ENCODE assay signal across 10 mouse cellular contexts in the genomic region with DNA sequence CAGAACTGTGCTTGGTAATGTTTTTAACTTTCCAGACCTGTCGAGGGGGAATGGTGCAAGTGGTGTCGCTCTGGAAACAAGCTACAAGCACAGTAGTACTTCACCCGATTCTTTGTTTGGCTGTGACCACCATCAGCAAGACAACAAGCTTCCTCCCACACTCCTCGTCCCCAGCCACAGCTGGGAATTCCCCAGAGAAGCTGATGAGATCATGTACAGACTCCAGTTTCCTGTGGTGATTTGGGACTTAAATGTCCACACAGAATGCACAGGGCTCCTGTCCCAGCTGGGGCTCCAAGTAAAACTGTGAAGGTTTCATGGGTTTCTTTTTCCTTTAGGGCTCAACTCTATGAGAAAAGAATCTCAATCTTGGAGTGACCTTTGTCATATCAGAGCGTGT. TPM values are rescaled to one million over a fixed set of nuclear protein-coding genes. Genes with fewer than 3 reads are reported as not detected.
DNase-seq lines count a peak whose midpoint lies in the region; ATAC-seq and TF ChIP-seq lines count a peak whose summit lies in the region.
"Had no signal": no experiment of that assay in that cellular context is flagged by ENCODE, and none has a peak within 500 bp of the region (broad histone marks: within the 10 kb centered on the region; RNA-seq: fewer than 3 reads in every experiment).

No protein-coding gene starts in this region.

- H3K4me3 ChIP-seq in lung, adult 2 months (replicated peaks; ENCODE audit: extremely low read depth, low read depth, low read length), result no peak overlapping the region
- H3K4me3 ChIP-seq in heart, embryonic 14.5 days (ENCODE audit: control insufficient read depth in 1 of 2, insufficient read depth in 1 of 2, low read depth in 1 of 2, low read length in 2 of 2), result no peak overlapping the region
- H3K4me3 ChIP-seq in left cerebral cortex, adult 2 months, result no peak overlapping the region
- no peak overlapping the region for H3K4me3 ChIP-seq in forebrain, embryonic 10.5 days
- no peak overlapping the region for H3K4me3 ChIP-seq in forebrain, embryonic 13.5 days

- peaks cover 8% of the 10 kb centered on the region for H3K4me1 ChIP-seq in lung, adult 2 months (ENCODE audit: control insufficient read depth, insufficient read depth, low read length)
- H3K4me1 ChIP-seq in heart, embryonic 14.5 days (ENCODE audit: control insufficient read depth in 2 of 2, insufficient read depth in 2 of 2, low read length in 2 of 2), result peaks cover 3 to 4% of the 10 kb centered on the region in 2 experiments; a peak in 2 of 4 replicates
- H3K4me1 ChIP-seq in forebrain, embryonic 10.5 days, result peaks cover 9% of the 10 kb centered on the region
- 0 out of 2 replicates have a peak, but pooled peaks cover 5% of the 10 kb centered on the region for H3K4me1 ChIP-seq in forebrain, embryonic 13.5 days

- H3K36me3 ChIP-seq in heart, embryonic 14.5 days (ENCODE audit: control insufficient read depth, insufficient read depth, low read length), result no peaks in the 10 kb centered on the region
- H3K36me3 ChIP-seq in forebrain, embryonic 10.5 days (replicated peaks), result no peaks in the 10 kb centered on the region
- no peaks in the 10 kb centered on the region for H3K36me3 ChIP-seq in forebrain, embryonic 13.5 days (ENCODE audit: poor library complexity, severe bottlenecking)
- H3K36me3 ChIP-seq: G1E had no signal

- TF ChIP-seq CTCF in lung, adult 2 months (IDR thresholded peaks at IDR 0.05; ENCODE audit: insufficient read depth, low read length), result no peak
- TF ChIP-seq CTCF in left cerebral cortex, adult 2 months (IDR thresholded peaks at IDR 0.05), result no peak

- no peak overlapping the region for H3K4me2 ChIP-seq in heart, embryonic 14.5 days (ENCODE audit: low read length)
- no peak overlapping the region for H3K4me2 ChIP-seq in forebrain, embryonic 13.5 days

- no peak for ATAC-seq in heart, embryonic 14.5 days (ENCODE audit: insufficient number of reproducible peaks, insufficient read depth, low FRiP score, low read depth)
- ATAC-seq in forebrain, embryonic 13.5 days, result no peak

- no peak for TF ChIP-seq POLR2A in lung, adult 2 months (IDR thresholded peaks at IDR 0.05; ENCODE audit: borderline replicate concordance, extremely low read depth, low read depth, low read length)

- H3K9ac ChIP-seq in heart, embryonic 14.5 days (ENCODE audit: low read length), result no peak overlapping the region
- no peak overlapping the region for H3K9ac ChIP-seq in forebrain, embryonic 13.5 days
- H3K9ac ChIP-seq: liver, embryonic 14.5 days had no signal

- no peaks in the 10 kb centered on the region for H3K9me3 ChIP-seq in heart, embryonic 14.5 days (ENCODE audit: control insufficient read depth, low read length)
- H3K9me3 ChIP-seq in forebrain, embryonic 10.5 days, result no peaks in the 10 kb centered on the region
- no peaks in the 10 kb centered on the region for H3K9me3 ChIP-seq in forebrain, embryonic 13.5 days (replicated peaks)

- no peaks in the 10 kb centered on the region for H3K27me3 ChIP-seq in heart, embryonic 14.5 days (ENCODE audit: control insufficient read depth, insufficient read depth, low read length)
- H3K27me3 ChIP-seq in forebrain, embryonic 10.5 days (ENCODE audit: poor library complexity, severe bottlenecking), result no peaks in the 10 kb centered on the region
- no peaks in the 10 kb centered on the region for H3K27me3 ChIP-seq in forebrain, embryonic 13.5 days

- 30% methylated on average over 5 of the region's 5 CpGs for WGBS in lung, adult 2 months
- WGBS in heart, embryonic 14.5 days, result 45% methylated on average over 5 of the region's 5 CpGs
- WGBS in forebrain, embryonic 10.5 days, result 80% methylated on average over 5 of the region's 5 CpGs
- WGBS in forebrain, embryonic 13.5 days, result 73% methylated on average over 5 of the region's 5 CpGs

- intact Hi-C loops in left cerebral cortex, adult 2 months (cut with DNase I), result no loop called here

- DNase-seq in lung, adult 18-20 months, result peak; percentile 14 to 31
- no peak for DNase-seq in lung, adult 2 months
- DNase-seq in kidney, postnatal 14 days, result peak; percentile 62
- no peak for DNase-seq in left cerebral cortex, adult 2 months (ENCODE audit: extremely low spot score in 1 of 2, low spot score in 2 of 2)
- DNase-seq in forebrain, embryonic 10.5 days (ENCODE audit: extremely low spot score, low spot score), result no peak
- DNase-seq in ovary, postnatal 10 days (ENCODE audit: low spot score), result no peak

- peak overlapping the region; percentile 45 to 46; a peak in 3 of 4 replicates for H3K27ac ChIP-seq in heart, embryonic 14.5 days (replicated peaks in 1 of 2; ENCODE audit: control insufficient read depth in 1 of 2, insufficient read depth in 1 of 2, low read depth in 2 of 2, low read length in 2 of 2)
- H3K27ac ChIP-seq in left cerebral cortex, adult 2 months, result no peak overlapping the region
- no peak overlapping the region for H3K27ac ChIP-seq in forebrain, embryonic 10.5 days
- no peak overlapping the region for H3K27ac ChIP-seq in forebrain, embryonic 13.5 days
- H3K27ac ChIP-seq: liver, embryonic 14.5 days had no signal

RNA-seq across cellular contexts. Expression of gene Sh3bp4, which starts 28.9 kb away (rescaled TPM):
- 33.9 and 40.2 TPM in 2 replicates for polyA plus RNA-seq in lung, adult 2 months (2012; rRNA removed)
- 17.2 and 19.2 TPM in 2 replicates for polyA plus RNA-seq in heart, embryonic 14.5 days (2014; fragmentation: Nextera tagmentation; extraction: Ambion mirVana)
- total RNA-seq in left cerebral cortex, adult 2 months (2021), result 10 to 100 TPM; 15.6 to 19.5 TPM
- polyA plus RNA-seq in forebrain, embryonic 10.5 days (2016; fragmentation: Nextera tagmentation; extraction: Ambion mirVana), result 27.7 and 28.7 TPM in 2 replicates
- 16.1 and 18.4 TPM in 2 replicates for polyA plus RNA-seq in forebrain, embryonic 13.5 days (2015; fragmentation: Nextera tagmentation; extraction: Ambion mirVana)
- total RNA-seq: G1E had no signal
- polyA plus RNA-seq: G1E had no signal

Comparison
In these comparisons a context has a peak if more than half of its experiments do, and no peak if none do; other contexts are left out.
1. DNase-seq: peak in lung, adult 18-20 months (2 of 2) and kidney, postnatal 14 days (single experiment); none in lung, adult 2 months (single experiment), left cerebral cortex, adult 2 months (0 of 2), forebrain, embryonic 10.5 days (single experiment) and ovary, postnatal 10 days (single experiment).
2. H3K27ac ChIP-seq: peak in heart, embryonic 14.5 days (2 of 2); none in left cerebral cortex, adult 2 months (single experiment), forebrain, embryonic 10.5 days (single experiment) and forebrain, embryonic 13.5 days (single experiment).